Mouse (Mus musculus): ENCODE results near the gene Lmo7. TPM values are rescaled to one million over a fixed set of nuclear protein-coding genes. Genes with fewer than 3 reads are reported as not detected.

Lmo7 gene
- total and polyA plus RNA-seq, 2 experiments from 2014 or later = 3.0 to 8.1 TPM

GRCm38 (mm10) chr14:101842521-101842920, 112.8 kb downstream of the Lmo7 start:
- Histone ChIP-seq H3K27me3 (ENCODE audit: insufficient read depth, low read length) (no peaks in the 10 kb centered on the region), H3K27ac (ENCODE audit: low read depth, low read length) (no peak overlapping the region), H3K36me3 (ENCODE audit: insufficient read depth, low read length) (no peaks in the 10 kb centered on the region), H3K4me2 (ENCODE audit: low read depth, low read length, poor library complexity, severe bottlenecking) (no peak overlapping the region), H3K9me3 (ENCODE audit: low read length) (no peaks in the 10 kb centered on the region), H3K4me3 (ENCODE audit: low read depth, low read length) (no peak overlapping the region), H3K4me1 (ENCODE audit: insufficient read depth, low read length) (no peaks in the 10 kb centered on the region), H3K9ac (replicated peaks; ENCODE audit: low read length, poor library complexity, severe bottlenecking) (no peak overlapping the region)
- ATAC-seq (ENCODE audit: low FRiP score) (no peak), DNase-seq (ENCODE audit: low spot score) (no peak)
- 92% methylated on average over 6 of the region's 6 CpGs for WGBS
- TF ChIP-seq CTCF (IDR thresholded peaks at IDR 0.05) = no peak

- no peaks in the 10 kb centered on the region for H3K36me3 ChIP-seq (ENCODE audit: insufficient read depth, low read length)
- H3K9ac ChIP-seq (replicated peaks; ENCODE audit: low read length, poor library complexity, severe bottlenecking) = no peak overlapping the region
- H3K27ac ChIP-seq (ENCODE audit: low read depth, low read length) = no peak overlapping the region
- WGBS = 87% methylated on average over 17 of the region's 17 CpGs
- TF ChIP-seq CTCF (IDR thresholded peaks at IDR 0.05) = no peak
- H3K4me3 ChIP-seq (ENCODE audit: low read depth, low read length) = no peak overlapping the region
- no peak for DNase-seq (ENCODE audit: low spot score)
- H3K27me3 ChIP-seq (ENCODE audit: insufficient read depth, low read length) = no peaks in the 10 kb centered on the region
- H3K4me1 ChIP-seq (ENCODE audit: insufficient read depth, low read length) = no peaks in the 10 kb centered on the region
- no peak for ATAC-seq (ENCODE audit: low FRiP score)
- H3K9me3 ChIP-seq (ENCODE audit: low read length) = no peaks in the 10 kb centered on the region
- H3K4me2 ChIP-seq (ENCODE audit: low read depth, low read length, poor library complexity, severe bottlenecking) = no peak overlapping the region
These were observed 113.7 kb downstream of the Lmo7 start for GRCm38 (mm10) chr14:101843443-101843842.

DNA sequence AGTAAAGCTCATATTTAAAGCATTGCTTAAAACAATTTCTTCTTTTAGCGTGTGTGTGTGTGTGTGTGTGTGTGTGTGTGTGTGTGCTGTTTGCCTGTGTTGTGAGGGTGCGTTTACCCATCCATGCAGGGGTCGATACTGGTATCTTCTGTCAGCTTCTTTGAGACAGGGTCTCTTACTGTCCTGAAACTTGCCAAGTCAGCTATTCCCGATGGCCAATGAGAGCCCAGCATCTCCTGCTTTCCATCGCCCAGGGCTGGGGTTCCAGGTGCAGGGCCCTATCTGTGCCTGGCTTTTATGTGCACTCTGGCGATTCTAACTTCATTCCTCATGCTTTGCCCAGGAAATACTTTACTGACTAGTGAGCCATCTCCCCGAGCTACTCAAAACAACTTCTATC, 114.7 kb downstream of the Lmo7 start:
- Histone ChIP-seq H3K9me3 (ENCODE audit: low read length) (no peaks in the 10 kb centered on the region), H3K36me3 (ENCODE audit: insufficient read depth, low read length) (no peaks in the 10 kb centered on the region), H3K27me3 (ENCODE audit: insufficient read depth, low read length) (no peaks in the 10 kb centered on the region), H3K4me1 (ENCODE audit: insufficient read depth, low read length) (no peaks in the 10 kb centered on the region), H3K4me3 (ENCODE audit: low read depth, low read length) (no peak overlapping the region), H3K9ac (replicated peaks; ENCODE audit: low read length, poor library complexity, severe bottlenecking) (no peak overlapping the region), H3K4me2 (ENCODE audit: low read depth, low read length, poor library complexity, severe bottlenecking) (no peak overlapping the region), H3K27ac (ENCODE audit: low read depth, low read length) (no peak overlapping the region)
- no peak for TF ChIP-seq CTCF (IDR thresholded peaks at IDR 0.05)
- 77% methylated on average over 7 of the region's 7 CpGs for WGBS
- ATAC-seq (ENCODE audit: low FRiP score) = no peak
- DNase-seq (ENCODE audit: low spot score) = no peak

DNA sequence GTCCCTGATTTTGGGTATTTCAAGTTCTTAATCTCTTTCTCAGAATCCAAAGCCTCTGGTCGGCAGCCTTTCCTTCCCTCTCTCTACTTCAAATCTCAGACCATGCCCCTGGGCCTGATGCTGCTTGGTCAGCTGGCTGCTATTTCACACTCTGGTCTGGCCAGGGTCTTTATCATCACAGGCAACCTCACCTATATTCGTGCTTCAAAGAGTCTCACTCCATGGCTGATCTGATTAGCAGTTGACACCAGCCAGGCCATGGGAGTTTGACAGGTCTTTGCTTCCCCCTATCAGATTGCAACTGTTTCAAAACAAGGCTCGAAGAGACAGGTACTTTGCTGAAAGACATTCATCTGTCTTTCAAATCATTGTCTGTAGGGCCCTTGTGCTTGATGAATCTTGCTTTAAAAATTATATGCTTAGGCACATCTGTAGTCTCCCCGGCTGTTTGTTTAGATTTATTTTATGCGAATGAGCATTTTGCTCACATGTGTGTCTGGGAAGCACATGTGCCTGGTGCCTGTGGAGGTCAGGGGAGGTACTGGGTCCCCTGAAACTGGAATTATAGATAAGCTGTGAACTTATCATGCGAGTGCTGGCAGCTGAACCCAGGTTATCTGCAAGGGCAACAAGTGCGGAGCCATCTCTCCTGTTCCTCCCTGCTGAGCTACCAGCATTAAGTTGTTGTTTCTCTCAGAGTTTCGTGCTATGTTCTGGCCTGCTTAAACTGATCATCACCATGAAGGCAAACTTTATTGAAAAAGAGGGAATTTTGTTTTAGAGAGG, 116.5 kb downstream of the Lmo7 start:
- Histone ChIP-seq H3K4me1 (ENCODE audit: insufficient read depth, low read length) (no peaks in the 10 kb centered on the region), H3K4me3 (ENCODE audit: low read depth, low read length) (no peak overlapping the region), H3K4me2 (ENCODE audit: low read depth, low read length, poor library complexity, severe bottlenecking) (no peak overlapping the region), H3K36me3 (ENCODE audit: insufficient read depth, low read length) (no peaks in the 10 kb centered on the region), H3K27ac (ENCODE audit: low read depth, low read length) (no peak overlapping the region), H3K9me3 (ENCODE audit: low read length) (no peaks in the 10 kb centered on the region), H3K9ac (replicated peaks; ENCODE audit: low read length, poor library complexity, severe bottlenecking) (no peak overlapping the region), H3K27me3 (ENCODE audit: insufficient read depth, low read length) (no peaks in the 10 kb centered on the region)
- 72% methylated on average over 8 of the region's 8 CpGs for WGBS
- DNase-seq (ENCODE audit: low spot score) (no peak), ATAC-seq (ENCODE audit: low FRiP score) (no peak)
- TF ChIP-seq CTCF (IDR thresholded peaks at IDR 0.05) = no peak

GRCm38 (mm10) chr14:101847520-101847919, 117.8 kb downstream of the Lmo7 start:
- H3K9ac ChIP-seq (replicated peaks; ENCODE audit: low read length, poor library complexity, severe bottlenecking) = no peak overlapping the region
- DNase-seq (ENCODE audit: low spot score) (no peak), ATAC-seq (ENCODE audit: low FRiP score) (no peak)
- no peaks in the 10 kb centered on the region for H3K4me1 ChIP-seq (ENCODE audit: insufficient read depth, low read length)
- no peak for TF ChIP-seq CTCF (IDR thresholded peaks at IDR 0.05)
- no peak overlapping the region for H3K27ac ChIP-seq (ENCODE audit: low read depth, low read length)
- H3K4me3 ChIP-seq (ENCODE audit: low read depth, low read length) = no peak overlapping the region
- no peaks in the 10 kb centered on the region for H3K9me3 ChIP-seq (ENCODE audit: low read length)
- H3K36me3 ChIP-seq (ENCODE audit: insufficient read depth, low read length) = no peaks in the 10 kb centered on the region
- WGBS = 88% methylated on average over 7 of the region's 7 CpGs
- no peak overlapping the region for H3K4me2 ChIP-seq (ENCODE audit: low read depth, low read length, poor library complexity, severe bottlenecking)
- H3K27me3 ChIP-seq (ENCODE audit: insufficient read depth, low read length) = no peaks in the 10 kb centered on the region

DNA sequence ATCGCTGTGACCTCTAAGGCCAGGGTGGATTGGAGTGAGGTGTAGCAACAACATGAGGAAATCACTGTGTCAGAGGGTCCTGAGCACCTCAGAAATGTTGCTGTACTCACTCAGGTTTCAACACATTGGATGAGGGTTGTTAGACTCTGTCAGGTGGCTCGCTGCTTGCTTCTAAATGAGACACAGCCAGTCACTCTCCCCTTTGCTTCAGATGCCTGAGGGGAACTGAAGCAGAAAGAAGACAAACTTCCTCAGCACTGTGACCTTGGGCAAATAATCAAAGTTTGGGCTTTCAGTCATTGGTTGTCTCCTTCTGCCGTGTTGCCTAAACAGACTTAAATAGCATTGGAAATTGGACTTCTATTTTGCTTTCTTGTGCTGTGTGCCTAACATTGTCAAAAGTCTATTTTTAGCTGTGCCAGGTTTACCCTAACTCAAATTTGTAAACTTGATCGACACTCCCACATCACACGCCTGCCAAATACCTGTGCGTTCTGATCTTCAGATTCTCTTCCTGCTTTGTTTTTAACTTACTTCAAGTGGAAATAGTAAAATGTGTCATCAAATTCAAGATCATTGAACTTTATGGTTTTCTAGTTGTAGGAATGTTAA, 122.9 kb downstream of the Lmo7 start:
- DNase-seq (ENCODE audit: low spot score) (no peak), ATAC-seq (ENCODE audit: low FRiP score) (no peak)
- Histone ChIP-seq H3K9ac (replicated peaks; ENCODE audit: low read length, poor library complexity, severe bottlenecking) (no peak overlapping the region), H3K36me3 (ENCODE audit: insufficient read depth, low read length) (no peaks in the 10 kb centered on the region), H3K9me3 (ENCODE audit: low read length) (no peaks in the 10 kb centered on the region), H3K4me3 (ENCODE audit: low read depth, low read length) (no peak overlapping the region), H3K27ac (ENCODE audit: low read depth, low read length) (no peak overlapping the region), H3K4me1 (ENCODE audit: insufficient read depth, low read length) (no peaks in the 10 kb centered on the region), H3K4me2 (ENCODE audit: low read depth, low read length, poor library complexity, severe bottlenecking) (no peak overlapping the region), H3K27me3 (ENCODE audit: insufficient read depth, low read length) (no peaks in the 10 kb centered on the region)
- 87% methylated on average over 6 of the region's 6 CpGs for WGBS
- no peak for TF ChIP-seq CTCF (IDR thresholded peaks at IDR 0.05)

Measured in midbrain, postnatal 0 days (tissue).